Mouse (Mus musculus) monocyte, adult 2 months (primary cell): ENCODE measurements around the gene Smu1.
"Not testable (repeated sequence)": the region's sequence is repeated elsewhere in the genome, so short reads cannot be mapped to it uniquely, and the experiment has no call there.

Source experiments
- DNase-seq, 2 experiments: peaks; one replicate each; pipeline ENCODE4 v3.0.0; 2022; ENCODE audit warnings: low spot score in 2 of 2, low read depth in 1 of 2

The Smu1 gene

DNA sequence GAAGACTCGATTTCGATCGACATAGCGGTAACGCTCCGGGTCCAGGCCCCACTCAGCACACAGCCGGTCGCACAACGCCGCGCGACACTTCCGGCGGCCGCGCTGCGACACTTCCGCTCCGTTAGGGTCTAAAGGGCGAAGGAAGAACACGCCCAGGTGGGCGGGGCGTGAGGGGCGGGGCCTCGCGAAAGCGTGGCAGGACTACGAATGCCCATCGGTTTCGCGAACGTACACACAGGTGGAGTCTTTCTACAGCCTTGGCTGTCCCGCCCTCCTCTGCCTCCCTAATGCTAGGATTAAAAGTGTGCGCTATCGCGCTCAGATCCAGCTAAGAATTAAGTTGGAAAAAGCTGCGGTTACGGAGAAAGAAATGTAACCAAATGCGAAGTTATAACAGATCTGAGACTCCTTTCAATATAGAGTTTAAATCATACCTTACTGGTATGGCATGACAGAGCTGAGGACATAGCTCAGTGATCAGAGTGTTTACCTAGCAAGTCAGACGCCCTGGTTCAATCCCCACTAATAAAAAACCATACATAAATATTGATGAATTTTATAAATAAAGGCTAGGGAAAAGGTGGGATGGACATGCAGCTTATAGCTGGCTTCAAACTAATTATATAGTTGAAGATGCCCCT, at the start of gene Smu1:
Gene Smu1, minus strand, starts transcription at position 144 of the 641 bp plus-strand sequence.
- peak; percentile 73 to 92 for DNase-seq

DNA sequence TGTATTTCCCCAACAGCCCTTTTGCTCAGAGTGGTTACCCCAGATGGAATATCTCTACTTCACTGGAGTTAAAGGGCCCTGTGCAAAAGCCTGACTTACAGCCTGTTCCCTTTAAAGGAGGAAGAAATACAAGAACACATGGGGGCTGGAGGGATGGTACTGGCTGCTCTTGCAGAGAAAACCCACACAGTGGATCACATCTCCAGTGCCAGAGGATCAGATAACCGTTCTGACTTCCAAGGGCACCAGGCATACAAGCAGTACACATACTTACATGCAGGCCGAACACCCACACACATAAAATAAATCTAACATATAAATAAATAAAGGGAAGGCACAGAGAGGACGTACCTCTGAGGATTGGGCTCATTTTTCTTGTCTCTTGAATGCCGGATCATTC, 49.7 kb upstream of the Smu1 start:
- no peak for DNase-seq

- DNase-seq = no peak
These were observed 47.7 kb upstream of the Smu1 start for GRCm38 (mm10) chr4:40805401-40805800.

- no peak for DNase-seq
These were observed 45.1 kb upstream of the Smu1 start for GRCm38 (mm10) chr4:40802787-40803186.

- DNase-seq = no peak
These were observed 44.2 kb upstream of the Smu1 start for GRCm38 (mm10) chr4:40801908-40802307.

- no peak for DNase-seq
These were observed 43.1 kb upstream of the Smu1 start for GRCm38 (mm10) chr4:40800873-40801272.

GRCm38 (mm10) chr4:40798833-40799555, 41.3 kb upstream of the Smu1 start:
- DNase-seq = not testable (repeated sequence)

DNA sequence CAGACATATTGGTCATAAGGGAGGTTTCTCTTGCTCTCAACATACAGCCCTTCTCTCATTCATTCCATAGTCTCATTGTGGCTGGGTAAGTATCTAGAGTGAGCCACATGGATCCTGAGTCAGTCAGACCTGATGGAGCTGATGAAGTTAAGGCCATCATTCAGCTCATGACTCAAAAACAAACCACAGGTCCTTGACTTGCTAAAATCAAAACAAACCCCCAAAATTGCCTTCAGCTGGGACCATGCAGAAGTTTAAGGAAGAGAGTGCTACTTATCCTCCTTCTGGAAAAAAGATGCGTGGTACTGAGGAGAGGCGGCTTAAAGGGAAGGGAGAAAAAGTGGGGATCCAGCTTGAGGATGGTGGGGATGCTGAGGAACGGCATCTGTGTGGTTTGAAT, 38.0 kb upstream of the Smu1 start:
- no peak for DNase-seq

- no peak for DNase-seq
These were observed 36.6 kb upstream of the Smu1 start for GRCm38 (mm10) chr4:40794320-40794719.

- no peak for DNase-seq
These were observed 33.5 kb upstream of the Smu1 start for GRCm38 (mm10) chr4:40791176-40791575.

DNA sequence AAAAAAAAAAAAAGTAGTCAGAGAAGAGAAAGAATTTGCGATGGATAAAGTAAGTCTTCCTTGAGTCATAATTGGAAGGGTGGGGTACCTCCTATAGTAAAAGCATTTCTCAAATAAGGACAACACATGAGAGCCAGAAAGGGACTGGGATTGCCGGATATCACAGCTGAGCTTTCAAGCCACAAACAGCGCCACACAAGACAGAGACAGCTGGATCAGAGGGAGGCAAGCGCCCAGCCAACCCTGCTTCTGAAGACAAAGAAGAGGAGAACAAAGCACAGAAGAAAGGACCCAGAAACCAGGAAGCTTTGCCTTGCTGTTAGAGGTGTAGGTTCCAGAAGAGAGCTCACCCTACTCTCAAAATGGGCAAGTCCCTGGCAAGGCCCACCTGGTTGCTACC, 28.9 kb upstream of the Smu1 start:
- DNase-seq = no peak

DNA sequence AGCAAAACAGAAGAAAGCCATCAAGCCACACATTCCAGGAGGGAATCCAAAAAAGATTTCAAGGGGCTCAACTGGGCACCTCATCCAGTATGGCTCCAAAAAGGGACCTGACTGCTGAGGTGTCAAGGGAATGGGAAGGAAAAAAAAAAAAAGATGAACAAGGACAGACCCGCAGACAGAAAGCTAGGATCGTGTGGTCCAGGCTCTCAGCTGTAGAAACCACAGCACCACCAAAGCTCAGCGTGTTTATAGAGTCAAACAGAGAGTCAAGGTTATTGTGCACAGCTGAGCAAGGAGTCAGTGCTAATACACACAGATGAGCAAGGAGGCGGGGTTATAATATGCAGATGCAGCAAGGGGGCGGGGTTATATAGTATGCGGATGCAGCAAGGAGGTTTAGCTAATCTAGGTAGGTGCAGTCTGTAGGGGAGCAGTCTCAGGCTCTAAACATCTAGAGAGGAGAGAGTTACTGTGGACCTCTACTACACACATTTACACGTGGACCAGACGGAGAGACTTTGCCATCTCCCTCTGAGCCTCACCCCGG, 28.0 kb upstream of the Smu1 start:
- DNase-seq = no peak

GRCm38 (mm10) chr4:40784556-40785169, 26.9 kb upstream of the Smu1 start:
- DNase-seq = no peak

- no peak for DNase-seq
These were observed 25.3 kb upstream of the Smu1 start for GRCm38 (mm10) chr4:40783049-40783448.

DNA sequence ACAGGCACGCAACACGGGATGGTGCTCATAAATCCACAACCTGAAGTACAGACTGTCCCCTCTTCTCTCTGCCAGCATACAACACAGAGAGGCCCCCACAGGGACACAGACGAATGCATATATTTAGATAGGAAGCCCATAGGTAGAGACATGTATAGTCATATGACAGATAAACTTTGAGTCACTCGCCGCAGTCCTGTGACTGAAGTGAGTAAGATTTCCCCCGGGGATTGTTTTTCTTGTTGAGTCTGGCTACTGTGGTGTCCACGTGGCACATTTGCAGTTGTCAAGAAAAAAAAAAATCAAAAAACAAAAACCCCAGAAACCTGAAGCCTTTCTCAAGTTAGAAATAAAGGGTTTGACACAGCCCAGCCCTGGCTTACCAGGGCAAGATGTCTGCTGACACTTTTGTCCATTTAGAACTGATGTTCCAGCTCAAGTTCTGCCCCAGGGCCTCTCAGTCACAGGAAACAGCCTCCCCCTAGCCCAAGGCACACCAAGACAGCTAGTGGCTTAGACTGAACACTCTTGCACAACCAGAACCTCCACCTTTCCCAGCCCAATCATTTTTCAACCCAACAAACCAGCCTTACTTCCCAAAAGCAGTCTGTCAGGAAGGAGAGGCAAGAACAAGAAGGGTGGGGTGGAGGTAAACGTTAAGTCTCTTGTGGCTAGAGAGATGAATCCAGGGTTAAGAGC, 24.2 kb upstream of the Smu1 start:
- no peak for DNase-seq

- DNase-seq = peak in 1 of 2 experiments; percentile 40
These were observed 23.4 kb upstream of the Smu1 start for GRCm38 (mm10) chr4:40781143-40781542.

- no peak for DNase-seq
These were observed 20.9 kb upstream of the Smu1 start for GRCm38 (mm10) chr4:40778656-40779055.

DNA sequence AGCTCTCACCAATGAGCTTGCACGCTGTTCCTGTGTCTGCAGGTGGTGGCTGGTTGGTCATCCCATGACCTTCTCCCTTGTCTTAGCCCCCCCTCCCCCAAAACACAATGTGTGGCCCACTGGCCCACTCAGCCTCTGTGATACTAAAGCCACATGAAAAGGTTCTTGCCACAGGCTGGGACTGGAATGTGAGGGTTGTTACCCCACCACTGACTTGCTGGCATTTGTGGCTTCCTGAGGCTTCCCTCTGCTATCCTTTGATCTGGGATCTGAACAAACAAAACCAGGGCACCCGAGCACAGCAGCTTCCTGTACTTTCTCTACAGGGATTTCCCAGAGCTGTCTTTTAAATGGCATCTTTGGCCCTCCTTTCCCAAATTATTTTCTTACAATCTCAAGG, 19.4 kb upstream of the Smu1 start:
- no peak for DNase-seq

- DNase-seq = no peak
These were observed 18.7 kb upstream of the Smu1 start for GRCm38 (mm10) chr4:40776416-40776815.

GRCm38 (mm10) chr4:40774279-40775259, 16.8 kb upstream of the Smu1 start:
- peak in 1 of 2 experiments; percentile 41 for DNase-seq
